23 mouse cellular contexts compared by ENCODE assay signal in genomic region chr17:79455229-79455628, GRCm38 (mm10).
DNase-seq lines count a peak whose midpoint lies in the region; ATAC-seq lines count a peak whose summit lies in the region.
"Had no signal": no experiment of that assay in that cellular context is flagged by ENCODE, and none has a peak within 500 bp of the region (broad histone marks: within the 10 kb centered on the region; RNA-seq: fewer than 3 reads in every experiment).

No protein-coding gene starts in this region.

- no peak overlapping the region for H3K4me2 ChIP-seq in heart, embryonic 13.5 days
- H3K4me2 ChIP-seq in midbrain, embryonic 11.5 days: no peak overlapping the region
- peak overlapping the region; percentile 7; the same call in 1 of the 2 replicates for H3K4me2 ChIP-seq in limb, embryonic 13.5 days (replicated peaks)
- H3K4me2 ChIP-seq: embryonic facial prominence, embryonic 13.5 days; heart, embryonic 15.5 days; hindbrain, embryonic 15.5 days; limb, embryonic 15.5 days; liver, embryonic 15.5 days had no signal

- no peak overlapping the region for H3K4me3 ChIP-seq in heart, embryonic 13.5 days
- H3K4me3 ChIP-seq in midbrain, embryonic 10.5 days: no peak overlapping the region
- no peak overlapping the region for H3K4me3 ChIP-seq in midbrain, embryonic 11.5 days (ENCODE audit: low read depth, low read length)
- H3K4me3 ChIP-seq in limb, embryonic 13.5 days: no peak overlapping the region
- H3K4me3 ChIP-seq: embryonic facial prominence, embryonic 13.5 days; heart, adult 2 months; heart, embryonic 15.5 days; hindbrain, embryonic 15.5 days; layer of hippocampus, adult 2 months; limb, embryonic 15.5 days; liver, embryonic 15.5 days had no signal

- no peaks in the 10 kb centered on the region for H3K9me3 ChIP-seq in heart, embryonic 13.5 days
- H3K9me3 ChIP-seq in midbrain, embryonic 10.5 days (replicated peaks): no peaks in the 10 kb centered on the region
- H3K9me3 ChIP-seq in midbrain, embryonic 11.5 days (ENCODE audit: control insufficient read depth, low read length): no peaks in the 10 kb centered on the region
- no peaks in the 10 kb centered on the region for H3K9me3 ChIP-seq in limb, embryonic 13.5 days
- H3K9me3 ChIP-seq: embryonic facial prominence, embryonic 13.5 days; heart, embryonic 15.5 days; hindbrain, embryonic 15.5 days; limb, embryonic 15.5 days; liver, embryonic 15.5 days had no signal

- H3K4me1 ChIP-seq in heart, embryonic 13.5 days: peaks cover 25% of the 10 kb centered on the region
- H3K4me1 ChIP-seq in midbrain, embryonic 10.5 days: peaks cover 41% of the 10 kb centered on the region
- peaks cover 5% of the 10 kb centered on the region; the same call in 1 of the 2 replicates for H3K4me1 ChIP-seq in midbrain, embryonic 11.5 days (ENCODE audit: control insufficient read depth, insufficient read depth, low read length)
- peaks cover 36% of the 10 kb centered on the region for H3K4me1 ChIP-seq in limb, embryonic 13.5 days
- H3K4me1 ChIP-seq: liver, embryonic 15.5 days had no signal

- no peaks in the 10 kb centered on the region for H3K27me3 ChIP-seq in heart, embryonic 13.5 days (replicated peaks)
- no peaks in the 10 kb centered on the region for H3K27me3 ChIP-seq in midbrain, embryonic 10.5 days (ENCODE audit: low read depth, poor library complexity, severe bottlenecking)
- H3K27me3 ChIP-seq in midbrain, embryonic 11.5 days (ENCODE audit: control insufficient read depth, insufficient read depth, low read length): no peaks in the 10 kb centered on the region
- H3K27me3 ChIP-seq in limb, embryonic 13.5 days: no peaks in the 10 kb centered on the region
- H3K27me3 ChIP-seq: embryonic facial prominence, embryonic 13.5 days; heart, embryonic 15.5 days; hindbrain, embryonic 15.5 days; limb, embryonic 15.5 days; liver, embryonic 15.5 days had no signal

- no peak for ATAC-seq in heart, embryonic 13.5 days (ENCODE audit: extremely low read depth, insufficient number of reproducible peaks, low FRiP score, low TSS enrichment)
- ATAC-seq in midbrain, embryonic 11.5 days (ENCODE audit: low FRiP score): no peak
- peak; percentile 68 for ATAC-seq in activated CD4-positive, CD25-positive, alpha-beta regulatory T cell, adult 4 months
- no peak for ATAC-seq in limb, embryonic 13.5 days (ENCODE audit: low FRiP score, low read depth)
- ATAC-seq: intestine, postnatal 0 days had no signal

- DNase-seq in heart, adult 8-10 months (ENCODE audit: low spot score): no peak
- no peak for DNase-seq in midbrain, embryonic 10.5 days (ENCODE audit: low spot score)
- DNase-seq in midbrain, embryonic 11.5 days (ENCODE audit: low spot score, missing footprints): no peak
- DNase-seq in spleen, postnatal 36 days (ENCODE audit: low spot score in 2 of 2): no peak
- DNase-seq in Muller cell, postnatal 12 days (ENCODE audit: inconsistent ontology term): no peak
- DNase-seq: B cell, adult 2 months; cerebellum, adult 11-12 months; cerebellum, postnatal 10 days; gastrocnemius, postnatal 36 days; heart, adult 2 months; heart, postnatal 36 days; right cerebral cortex, adult 18-20 months had no signal

- H3K9ac ChIP-seq in heart, embryonic 13.5 days: no peak overlapping the region
- no peak overlapping the region for H3K9ac ChIP-seq in midbrain, embryonic 11.5 days (ENCODE audit: low read length)
- H3K9ac ChIP-seq in limb, embryonic 13.5 days: no peak overlapping the region
- H3K9ac ChIP-seq: embryonic facial prominence, embryonic 13.5 days; heart, embryonic 15.5 days; hindbrain, embryonic 15.5 days; limb, embryonic 15.5 days; liver, embryonic 15.5 days had no signal

- H3K27ac ChIP-seq in heart, embryonic 13.5 days (replicated peaks): 0 out of 2 replicates have a peak overlapping the region, but pooled peaks have one; percentile 6
- peak overlapping the region; percentile 63 for H3K27ac ChIP-seq in midbrain, embryonic 10.5 days (replicated peaks)
- H3K27ac ChIP-seq in midbrain, embryonic 11.5 days (ENCODE audit: low read depth, low read length): no peak overlapping the region
- 0 out of 2 replicates have a peak overlapping the region, but pooled peaks have one; percentile 67 for H3K27ac ChIP-seq in limb, embryonic 13.5 days
- H3K27ac ChIP-seq: heart, adult 2 months; heart, embryonic 15.5 days; hindbrain, embryonic 15.5 days; layer of hippocampus, adult 2 months; liver, embryonic 15.5 days; macrophage had no signal

- WGBS in heart, embryonic 13.5 days: 74% methylated on average over 7 of the region's 7 CpGs
- 83% methylated on average over 7 of the region's 7 CpGs for WGBS in midbrain, embryonic 10.5 days
- WGBS in midbrain, embryonic 11.5 days: 83% methylated on average over 7 of the region's 7 CpGs
- 49% methylated on average over 7 of the region's 7 CpGs for whole genome bisulfite sequencing in limb, embryonic 13.5 days

- H3K36me3 ChIP-seq in heart, embryonic 13.5 days: no peaks in the 10 kb centered on the region
- no peaks in the 10 kb centered on the region for H3K36me3 ChIP-seq in midbrain, embryonic 10.5 days
- H3K36me3 ChIP-seq in midbrain, embryonic 11.5 days (ENCODE audit: control insufficient read depth, insufficient read depth, low read length): no peaks in the 10 kb centered on the region
- no peaks in the 10 kb centered on the region for H3K36me3 ChIP-seq in limb, embryonic 13.5 days
- H3K36me3 ChIP-seq: embryonic facial prominence, embryonic 13.5 days; heart, embryonic 15.5 days; hindbrain, embryonic 15.5 days; limb, embryonic 15.5 days; liver, embryonic 15.5 days had no signal
